Mouse (Mus musculus) myocyte (in vitro differentiated cells): Measurements from ENCODE around the gene Emsy. TPM values are rescaled to one million over a fixed set of nuclear protein-coding genes. Genes with fewer than 3 reads are reported as not detected.

Experiments
- H3K27me3 ChIP-seq: one replicate; pipeline ENCODE4 v1.6.1; 2011; ENCODE audit not compliant: control insufficient read depth, insufficient read depth, insufficient read length
- H3K36me3 ChIP-seq: one replicate; pipeline ENCODE4 v1.6.1; 2011; ENCODE audit not compliant: control insufficient read depth, insufficient read depth
- H3K4me2 ChIP-seq: one replicate; pipeline ENCODE4 v1.6.1; 2011; ENCODE audit warnings: low read depth, control low read depth
- H3K4me3 ChIP-seq: one replicate; pipeline ENCODE4 v1.5.1; 2011; ENCODE audit warnings: mild to moderate bottlenecking, control low read depth, moderate library complexity
- H3K79me2 ChIP-seq: one replicate; pipeline ENCODE4 v1.6.1; 2011; ENCODE audit not compliant: control insufficient read depth, insufficient read depth
- H3ac ChIP-seq: one replicate; pipeline ENCODE4 v1.6.1; 2011; ENCODE audit not compliant: control insufficient read depth, insufficient read length
- CEBPB ChIP-seq: IDR thresholded peaks from 2 replicates; pipeline ENCODE4 v1.6.1; 2011; ENCODE audit warnings: mild to moderate bottlenecking, moderate library complexity; ENCODE audit not compliant: poor library complexity, insufficient read depth, severe bottlenecking
- E2F4 ChIP-seq: IDR thresholded peaks from one replicate; pipeline ENCODE4 v1.6.1; 2011; ENCODE audit warnings: mild to moderate bottlenecking, control low read depth, moderate library complexity; ENCODE audit not compliant: insufficient read depth
- MAX ChIP-seq: IDR thresholded peaks from one replicate; pipeline ENCODE4 v1.6.1; 2011; ENCODE audit warnings: low read depth, mild to moderate bottlenecking, control low read depth
- MYOD1 ChIP-seq, 3 experiments: IDR thresholded peaks; one replicate each; pipeline ENCODE4 v1.6.1; 2011; ENCODE audit warnings: control low read depth in 2 of 3, low read depth in 2 of 3, mild to moderate bottlenecking in 2 of 3, moderate library complexity in 1 of 3; ENCODE audit not compliant: insufficient read length in 2 of 3, control insufficient read depth in 1 of 3
- MYOG ChIP-seq, 3 experiments: IDR thresholded peaks; one replicate each; pipeline ENCODE4 v1.6.1; 2011; ENCODE audit warnings: control low read depth in 2 of 3, low read depth in 2 of 3, mild to moderate bottlenecking in 2 of 3; ENCODE audit not compliant: insufficient read length in 2 of 3, control insufficient read depth in 1 of 3, insufficient read depth in 1 of 3
- POLR2A ChIP-seq: IDR thresholded peaks from one replicate; pipeline ENCODE4 v1.6.1; 2011; ENCODE audit warnings: low read depth, mild to moderate bottlenecking, control low read depth, moderate library complexity; ENCODE audit not compliant: insufficient read length
- POLR2AphosphoS2 ChIP-seq: IDR thresholded peaks from one replicate; pipeline ENCODE4 v1.6.1; 2011; ENCODE audit warnings: low read depth, control low read depth; ENCODE audit not compliant: insufficient read length
- REST ChIP-seq: IDR thresholded peaks from one replicate; pipeline ENCODE4 v1.6.1; 2011; ENCODE audit warnings: mild to moderate bottlenecking, control low read depth, moderate library complexity; ENCODE audit not compliant: insufficient read depth, insufficient read length
- SRF ChIP-seq: IDR thresholded peaks from one replicate; pipeline ENCODE4 v1.6.1; 2011; ENCODE audit warnings: low read depth; ENCODE audit not compliant: control insufficient read depth, insufficient read length
- TCF12 ChIP-seq: IDR thresholded peaks from one replicate; pipeline ENCODE4 v1.6.1; 2011; ENCODE audit warnings: mild to moderate bottlenecking, control low read depth; ENCODE audit not compliant: poor library complexity, insufficient read depth, severe bottlenecking
- TCF3 ChIP-seq: IDR thresholded peaks from one replicate; pipeline ENCODE4 v1.6.1; 2011; ENCODE audit warnings: low read depth, control low read depth; ENCODE audit not compliant: insufficient read length
- USF1 ChIP-seq: IDR thresholded peaks from one replicate; pipeline ENCODE4 v1.6.1; 2011; ENCODE audit warnings: low read depth, mild to moderate bottlenecking, control low read depth, moderate library complexity
- polyA plus RNA-seq: library from polyadenylated mRNA; unstranded; fragments of >200 nt; fragmentation: generic; extraction: Trizol; gene quantifications from one replicate; pipeline ENCODE4 v1.2.1, GENCODE M21; 2012; ENCODE audit warnings: missing spikeins

Gene Emsy
- polyA plus RNA-seq, 1 experiment, result 9.1 TPM

DNA sequence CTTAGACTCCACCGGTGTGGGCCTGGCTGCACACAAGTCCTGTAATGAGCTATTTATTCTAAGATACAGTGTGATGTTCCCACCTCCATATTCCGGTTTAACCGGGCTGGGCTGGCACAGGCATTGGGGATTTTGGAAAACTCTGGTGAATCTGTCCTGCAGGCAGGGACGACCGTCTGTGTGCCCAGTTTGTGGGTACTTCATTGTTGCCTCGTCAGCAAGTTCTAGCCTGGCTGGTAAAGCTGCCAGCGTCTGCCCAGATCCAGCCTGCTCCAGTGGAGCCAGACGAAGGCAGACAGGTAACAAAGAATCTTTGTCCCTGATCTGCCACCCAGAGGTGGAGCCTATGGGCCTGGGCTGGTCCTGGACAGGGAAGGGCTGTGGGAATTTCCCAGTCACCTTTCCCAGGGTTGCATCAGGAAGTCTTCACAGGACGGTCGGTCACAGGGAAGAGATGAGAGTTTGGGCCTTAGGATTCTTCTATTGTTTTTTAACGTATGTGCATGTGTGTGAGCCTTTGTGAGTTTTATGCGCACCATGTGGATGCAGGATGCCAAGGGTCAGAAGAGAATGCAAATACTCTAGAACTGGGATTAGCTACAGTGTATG, 94.9 kb downstream of the Emsy start:
- Histone ChIP-seq H3K36me3 (no peaks in the 10 kb centered on the region), H3K4me3 (no peak overlapping the region), H3K4me2 (no peak overlapping the region), H3K27me3 (no peaks in the 10 kb centered on the region), H3ac (no peak overlapping the region), H3K79me2 (no peaks in the 10 kb centered on the region)
- TF ChIP-seq TCF12, result no peak
- TF ChIP-seq POLR2A, result no peak
- TF ChIP-seq SRF, result no peak
- no peak for TF ChIP-seq MYOG (IDR thresholded peaks at IDR 0.05; ENCODE audit: control insufficient read depth in 1 of 3, insufficient read depth in 1 of 3, insufficient read length in 2 of 3, low read depth in 2 of 3)
- no peak for TF ChIP-seq TCF3
- TF ChIP-seq CEBPB, result peak; percentile 71; the same call in 1 of the 2 replicates
- TF ChIP-seq E2F4, result no peak
- TF ChIP-seq USF1, result no peak

DNA sequence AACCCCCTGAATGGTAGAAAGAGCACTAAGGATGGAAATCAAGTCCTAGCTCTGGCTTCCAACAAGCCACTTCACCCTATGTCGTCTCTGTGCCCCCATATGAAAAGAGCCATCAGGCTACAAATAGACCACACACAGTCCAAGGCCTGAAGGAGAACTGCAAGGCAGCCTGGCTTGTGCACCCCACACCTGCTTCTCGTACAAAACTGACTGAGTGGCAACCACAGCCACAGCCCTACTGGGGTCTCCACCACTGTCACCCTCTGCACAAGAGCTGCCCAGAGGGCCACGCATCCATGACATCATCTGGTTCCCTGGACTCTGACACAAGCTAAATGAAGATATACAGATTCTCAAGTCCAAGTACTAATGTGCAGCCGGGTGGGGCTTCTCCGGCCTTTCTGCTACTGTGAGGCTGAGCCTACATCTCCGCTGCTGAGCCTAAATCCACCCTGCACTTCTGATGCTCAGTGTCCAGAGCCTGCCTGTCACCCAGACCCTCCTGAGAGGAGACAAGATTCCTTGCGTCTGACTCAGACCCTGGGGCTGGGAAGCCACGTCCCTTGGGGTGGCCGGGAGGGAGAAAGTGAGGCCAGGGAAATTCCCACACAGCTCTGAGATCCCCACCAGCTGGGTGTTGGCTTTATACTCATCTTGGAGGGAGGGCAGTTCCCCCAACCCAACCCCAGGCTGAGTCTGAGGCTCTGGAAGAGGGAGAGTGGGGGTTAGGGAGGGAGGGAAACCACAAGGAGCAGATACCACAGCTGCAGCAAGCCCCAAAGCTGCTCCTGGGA, 98.3 kb downstream of the Emsy start:
- Histone ChIP-seq H3K4me3 (no peak overlapping the region), H3K79me2 (no peaks in the 10 kb centered on the region), H3ac (no peak overlapping the region), H3K36me3 (no peaks in the 10 kb centered on the region), H3K4me2 (peak overlapping the region; percentile 45), H3K27me3 (no peaks in the 10 kb centered on the region)
- TF ChIP-seq TCF12 (peak; percentile 2), MYOD1 (IDR thresholded peaks at IDR 0.05; ENCODE audit: control insufficient read depth in 1 of 3, insufficient read length in 2 of 3, low read depth in 2 of 3) (peak in 2 of 3 experiments; percentile 32 to 46), POLR2AphosphoS2 (no peak)

DNA sequence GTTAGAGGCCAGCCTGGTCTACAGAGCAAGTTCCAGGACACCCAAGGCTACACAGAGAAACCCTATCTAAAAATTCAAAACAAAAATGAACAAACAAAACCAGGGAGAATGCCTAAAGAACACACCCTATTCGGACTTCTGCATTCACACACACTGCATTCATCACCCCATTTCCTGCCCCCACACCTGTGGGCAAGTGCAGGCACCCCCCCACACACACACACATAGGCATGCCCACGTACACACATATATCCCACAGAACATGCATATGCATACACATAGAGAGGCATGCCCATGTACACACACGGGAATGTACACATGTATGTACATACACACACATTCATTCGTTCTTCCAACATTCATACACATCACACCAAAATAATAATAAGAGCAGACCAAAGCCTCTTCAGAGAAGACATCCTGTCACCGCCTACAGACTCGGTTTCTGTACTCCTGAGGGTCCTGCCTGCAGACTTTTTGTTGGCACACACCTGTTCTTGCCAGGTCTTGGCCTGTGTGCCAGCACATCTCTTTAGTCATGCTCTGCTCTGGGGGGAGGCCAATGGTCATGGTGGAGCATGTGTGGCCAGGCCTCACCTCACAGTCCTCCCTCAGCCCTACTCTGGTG, 99.7 kb downstream of the Emsy start:
- Histone ChIP-seq H3K36me3 (no peaks in the 10 kb centered on the region), H3K4me3 (no peak overlapping the region), H3K79me2 (no peaks in the 10 kb centered on the region), H3ac (no peak overlapping the region), H3K27me3 (no peaks in the 10 kb centered on the region), H3K4me2 (no peak overlapping the region)
- no peak for TF ChIP-seq MYOG (IDR thresholded peaks at IDR 0.05; ENCODE audit: control insufficient read depth in 1 of 3, insufficient read depth in 1 of 3, insufficient read length in 2 of 3, low read depth in 2 of 3)
- peak in 1 of 3 experiments; percentile 13 for TF ChIP-seq MYOD1 (IDR thresholded peaks at IDR 0.05; ENCODE audit: control insufficient read depth in 1 of 3, insufficient read length in 2 of 3, low read depth in 2 of 3)

DNA sequence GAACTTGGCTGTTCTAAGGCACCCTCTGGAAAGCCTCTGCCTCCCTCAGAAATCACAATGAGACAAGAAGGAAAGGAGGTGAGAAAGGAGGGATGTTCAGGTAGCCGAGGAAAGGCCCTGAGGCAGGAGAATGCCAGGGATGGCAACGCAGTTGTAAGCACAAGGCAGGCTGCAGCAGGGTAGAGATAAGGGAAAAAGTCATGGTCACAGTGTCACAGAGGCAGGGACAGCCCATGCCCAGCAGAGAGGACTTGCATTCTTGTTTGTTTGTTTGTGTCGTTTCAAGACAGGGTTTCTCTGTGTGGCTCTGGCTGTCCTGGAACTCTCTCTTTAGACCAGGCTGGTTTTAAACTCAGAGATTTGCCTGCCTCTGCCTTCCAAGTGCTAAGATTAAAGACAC, 105.5 kb downstream of the Emsy start:
- H3K27me3 ChIP-seq, result no peaks in the 10 kb centered on the region
- no peak overlapping the region for H3ac ChIP-seq
- H3K36me3 ChIP-seq, result no peaks in the 10 kb centered on the region
- no peaks in the 10 kb centered on the region for H3K79me2 ChIP-seq
- no peak overlapping the region for H3K4me3 ChIP-seq
- no peak for TF ChIP-seq MAX
- TF ChIP-seq TCF12, result no peak
- TF ChIP-seq REST, result no peak
- no peak for TF ChIP-seq POLR2A
- no peak for TF ChIP-seq TCF3
- no peak for TF ChIP-seq POLR2AphosphoS2
- TF ChIP-seq SRF, result no peak
- no peak for TF ChIP-seq USF1
- TF ChIP-seq MYOG (IDR thresholded peaks at IDR 0.05; ENCODE audit: control insufficient read depth in 1 of 3, insufficient read depth in 1 of 3, insufficient read length in 2 of 3, low read depth in 2 of 3), result no peak
- no peak for TF ChIP-seq MYOD1 (IDR thresholded peaks at IDR 0.05; ENCODE audit: control insufficient read depth in 1 of 3, insufficient read length in 2 of 3, low read depth in 2 of 3)
- no peak for TF ChIP-seq CEBPB
- no peak for TF ChIP-seq E2F4
- H3K4me2 ChIP-seq, result no peak overlapping the region

DNA sequence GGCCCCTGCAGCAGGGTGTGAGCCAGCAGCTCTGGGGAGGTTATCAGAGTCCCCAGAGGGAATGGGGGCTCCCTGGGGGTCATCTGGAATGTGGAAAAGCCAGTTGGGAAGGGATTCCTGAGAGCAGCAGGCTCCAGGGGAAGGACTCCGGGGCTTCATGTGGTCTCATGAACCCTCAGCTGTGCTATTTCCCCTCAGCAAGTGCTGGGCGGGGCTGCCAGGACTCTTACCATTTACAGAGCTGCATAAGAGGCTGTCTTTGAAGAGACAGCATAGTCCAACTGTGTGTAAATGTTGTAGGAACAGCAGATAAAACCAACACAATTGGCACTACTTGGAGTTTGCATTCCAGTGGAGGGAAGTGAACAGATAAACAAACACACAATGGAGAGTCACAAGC, 106.0 kb downstream of the Emsy start:
- TF ChIP-seq MYOG (IDR thresholded peaks at IDR 0.05; ENCODE audit: control insufficient read depth in 1 of 3, insufficient read depth in 1 of 3, insufficient read length in 2 of 3, low read depth in 2 of 3) (peak in 1 of 3 experiments; percentile 3), REST (no peak)
- Histone ChIP-seq H3K36me3 (no peaks in the 10 kb centered on the region), H3K27me3 (no peaks in the 10 kb centered on the region), H3ac (no peak overlapping the region), H3K4me2 (no peak overlapping the region), H3K4me3 (no peak overlapping the region), H3K79me2 (no peaks in the 10 kb centered on the region)
